Mouse (Mus musculus) MEL (cell line): ENCODE data around the gene Safb. TPM values are rescaled to one million over a fixed set of nuclear protein-coding genes. Genes with fewer than 3 reads are reported as not detected.

ENCODE experiments used
- DNase-seq: peaks from one replicate; pipeline ENCODE4 v3.0.0; 2011; ENCODE audit warnings: low read depth, low spot score
- H3K27ac ChIP-seq: 2 replicates; pipeline ENCODE4 v1.5.1; 2012; ENCODE audit warnings: low read depth, mild to moderate bottlenecking, control low read depth, low read length, moderate library complexity; ENCODE audit not compliant: control insufficient read depth
- H3K27me3 ChIP-seq, 2 experiments: fragments of 150-350 bp in 1 of 2; sonication (generic) in 1 of 2; 2 replicates each; pipeline ENCODE4 v1.6.1; 2012; ENCODE audit warnings: low read length in 2 of 2, mild to moderate bottlenecking in 2 of 2, improper control_type of control experiment in 1 of 2, moderate library complexity in 1 of 2; ENCODE audit not compliant: insufficient read depth in 2 of 2, control insufficient read depth in 1 of 2
- H3K36me3 ChIP-seq, 2 experiments: 2 replicates each; pipeline ENCODE4 v1.6.1; 2012 to 2014; ENCODE audit warnings: low read length in 2 of 2, improper control_type of control experiment in 1 of 2, inconsistent platforms in 1 of 2, mild to moderate bottlenecking in 1 of 2; ENCODE audit not compliant: insufficient read depth in 2 of 2, control insufficient read depth in 1 of 2
- H3K4me1 ChIP-seq, 2 experiments: fragments of 150-350 bp in 1 of 2; sonication (generic) in 1 of 2; 2 replicates each; pipeline ENCODE4 v1.6.1; 2012; ENCODE audit warnings: low read length in 2 of 2, improper control_type of control experiment in 1 of 2, mild to moderate bottlenecking in 1 of 2; ENCODE audit not compliant: insufficient read depth in 2 of 2, control insufficient read depth in 1 of 2
- H3K4me3 ChIP-seq, 2 experiments: fragments of 150-350 bp in 1 of 2; sonication (generic) in 1 of 2; 2 replicates each; pipeline ENCODE4 v1.5.1; 2012; ENCODE audit warnings: low read depth in 2 of 2, low read length in 2 of 2, mild to moderate bottlenecking in 2 of 2, moderate library complexity in 2 of 2, control low read depth in 1 of 2, improper control_type of control experiment in 1 of 2; ENCODE audit not compliant: control insufficient read depth in 1 of 2, insufficient read depth in 1 of 2
- H3K79me2 ChIP-seq: 2 replicates; pipeline ENCODE4 v1.6.1; 2012; ENCODE audit warnings: mild to moderate bottlenecking, low read length, moderate library complexity; ENCODE audit not compliant: control insufficient read depth, poor library complexity, insufficient read depth
- H3K9ac ChIP-seq: 2 replicates; pipeline ENCODE4 v1.6.1; 2012; ENCODE audit warnings: low read depth, mild to moderate bottlenecking, control low read depth, low read length, moderate library complexity; ENCODE audit not compliant: control insufficient read depth, poor library complexity, severe bottlenecking
- H3K9me3 ChIP-seq: fragments of 150-350 bp; sonication (generic); replicated peaks from 2 replicates; pipeline ENCODE4 v1.6.1; 2012; ENCODE audit warnings: mild to moderate bottlenecking, low read length, improper control_type of control experiment, moderate library complexity; ENCODE audit not compliant: insufficient read depth
- ELF1 ChIP-seq: IDR thresholded peaks from 2 replicates; pipeline ENCODE4 v1.6.1; 2014; ENCODE audit warnings: low read depth, mild to moderate bottlenecking, inconsistent platforms, low read length, improper control_type of control experiment, moderate library complexity
- ETS1 ChIP-seq: IDR thresholded peaks from 2 replicates; pipeline ENCODE4 v1.6.1; 2012; ENCODE audit warnings: low read depth, mild to moderate bottlenecking, inconsistent platforms, low read length, improper control_type of control experiment, moderate library complexity
- MXI1 ChIP-seq: IDR thresholded peaks from 2 replicates; pipeline ENCODE4 v1.6.1; 2011; ENCODE audit warnings: mild to moderate bottlenecking, low read depth, low read length, improper control_type of control experiment
- MYC ChIP-seq: IDR thresholded peaks from 2 replicates; pipeline ENCODE4 v1.6.1; 2011; ENCODE audit warnings: low read depth, mild to moderate bottlenecking, low read length, improper control_type of control experiment, moderate library complexity
- NELFE ChIP-seq: IDR thresholded peaks from 2 replicates; pipeline ENCODE4 v1.6.1; 2011; ENCODE audit warnings: low read depth, low read length, improper control_type of control experiment
- NRF1 ChIP-seq: IDR thresholded peaks from 2 replicates; pipeline ENCODE4 v1.6.1; 2014; ENCODE audit warnings: low read depth, mild to moderate bottlenecking, inconsistent platforms, low read length, improper control_type of control experiment, moderate library complexity; ENCODE audit not compliant: poor library complexity, insufficient read depth, severe bottlenecking
- RCOR1 ChIP-seq: IDR thresholded peaks from 2 replicates; pipeline ENCODE4 v1.6.1; 2012; ENCODE audit warnings: low read depth, mild to moderate bottlenecking, inconsistent platforms, low read length, improper control_type of control experiment
- SIN3A ChIP-seq: IDR thresholded peaks from 2 replicates; pipeline ENCODE4 v1.6.1; 2012; ENCODE audit warnings: low read length, improper control_type of control experiment, inconsistent platforms
- TBP ChIP-seq: IDR thresholded peaks from 2 replicates; pipeline ENCODE4 v1.8.0; 2011; ENCODE audit warnings: low read depth, low read length, improper control_type of control experiment
- UBTF ChIP-seq: IDR thresholded peaks from 2 replicates; pipeline ENCODE4 v1.6.1; 2012; ENCODE audit warnings: low read depth, mild to moderate bottlenecking, inconsistent platforms, low read length, improper control_type of control experiment, moderate library complexity, borderline replicate concordance; ENCODE audit not compliant: insufficient read depth
- ZC3H11A ChIP-seq: IDR thresholded peaks from 2 replicates; pipeline ENCODE4 v1.6.1; 2012; ENCODE audit warnings: low read depth, mild to moderate bottlenecking, inconsistent platforms, low read length, improper control_type of control experiment
- ZMIZ1 ChIP-seq: IDR thresholded peaks from 2 replicates; pipeline ENCODE4 v1.6.1; 2012; ENCODE audit warnings: low read depth, mild to moderate bottlenecking, inconsistent platforms, low read length, improper control_type of control experiment, moderate library complexity
- polyA plus RNA-seq, 2 experiments: library from polyadenylated mRNA; stranded (reverse) in 1 of 2; unstranded in 1 of 2; fragments of >175 nt in 1 of 2; fragments of >200 nt in 1 of 2; gene quantifications; 2 replicates each; pipeline versions ENCODE4 v1.2.1 to v1.2.4; 2012; ENCODE audit warnings: low replicate concordance in 2 of 2, low read depth in 1 of 2; ENCODE audit not compliant: insufficient read length in 2 of 2, insufficient read depth in 1 of 2, missing spikeins in 1 of 2
- total RNA-seq: library from RNA; depleted of rRNA; stranded (reverse); fragments of 300-350 nt; gene quantifications from 2 replicates; pipeline ENCODE4 v1.2.3, GENCODE M21; 2012

Safb gene
- total and polyA plus RNA-seq, 3 experiments: 87.3 to 203 TPM; not detected in 1

- TF ChIP-seq TBP (peak; percentile 55; the same call in 1 of the 2 replicates), MXI1 (peak; percentile 97), MYC (peak; percentile 92), ELF1 (peak; percentile 56; the same call in 1 of the 2 replicates), ZC3H11A (no peak; the same call in 1 of the 2 replicates), NRF1 (peak; percentile 57), UBTF (no peak), ETS1 (peak; percentile 85), ZMIZ1 (peak; percentile 58; the same call in 1 of the 2 replicates), NELFE (peak; percentile 86), RCOR1 (no peak), SIN3A (peak; percentile 96)
These were observed 42.3 kb downstream of the Safb start, which contains the start of gene Lonp1 (continued) for GRCm38 (mm10) chr17:56626754-56627470.

DNA sequence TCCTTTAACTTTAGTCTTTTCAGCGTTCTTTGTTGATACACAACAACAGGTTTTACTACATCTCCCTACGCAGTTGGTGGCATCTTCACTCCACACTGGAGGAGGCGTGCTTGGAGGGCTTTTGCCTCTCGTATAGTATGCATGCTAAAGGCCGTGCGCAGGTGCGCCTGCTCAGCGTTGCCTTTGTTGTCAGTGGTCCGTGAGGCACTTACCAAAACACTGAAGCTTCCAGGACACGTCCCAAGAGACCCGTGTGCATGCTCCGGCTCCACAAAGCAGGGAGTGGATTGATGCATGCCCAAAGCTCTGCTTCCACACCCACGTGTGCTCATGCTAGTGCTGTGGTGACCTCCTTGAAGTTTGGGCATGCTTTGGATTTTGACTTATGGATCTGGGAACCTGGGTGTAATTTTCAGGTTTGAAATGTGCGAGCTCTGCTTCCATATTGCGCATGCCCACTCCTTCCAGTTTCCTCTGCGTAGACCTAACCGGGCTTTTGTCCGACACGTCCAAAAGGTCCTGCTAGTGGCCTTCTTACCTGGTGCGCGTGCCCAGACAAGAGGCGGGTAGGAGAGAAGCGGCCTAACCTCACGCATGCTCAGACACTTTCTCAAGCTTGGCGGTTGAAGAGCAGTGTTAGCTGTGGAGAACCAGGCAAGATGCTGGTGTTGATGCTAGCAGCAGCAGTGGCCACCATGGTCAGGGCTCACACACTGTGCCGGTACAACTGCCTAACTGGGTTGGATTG is 43.1 kb downstream of the Safb start, which contains the start of gene Catsperd:
Catsperd (plus strand) TSS at position 614 of the 748 bp plus-strand sequence.
- peak within 1 kb of the TSS; percentile 50 for H3K9ac ChIP-seq
- H3K27ac ChIP-seq: peak within 1 kb of the TSS; percentile 47
- peaks cover 19 to 21% of the 10 kb centered on the region in 2 experiments for H3K36me3 ChIP-seq
- H3K9me3 ChIP-seq: no peaks in the 10 kb centered on the region
- DNase-seq: no peak
- peak within 1 kb of the TSS; percentile 91 to 92 for H3K4me3 ChIP-seq
- no peaks in the 10 kb centered on the region for H3K27me3 ChIP-seq
- TF ChIP-seq SIN3A (0 out of 2 replicates have a peak, but pooled peaks have one; percentile 72), TBP (no peak), NRF1 (peak; percentile 59), MXI1 (peak; percentile 61)
- H3K79me2 ChIP-seq: peaks cover 40% of the 10 kb centered on the region
- H3K4me1 ChIP-seq: peaks cover 10 to 37% of the 10 kb centered on the region in 2 experiments; a peak in 3 of 4 replicates
